Mouse (Mus musculus) lung, postnatal 14 days (tissue): ENCODE measurements around the gene Bsn.
"Not testable (repeated sequence)": the region's sequence is repeated elsewhere in the genome, so short reads cannot be mapped to it uniquely, and the experiment has no call there.

Experiments used
- DNase-seq: peaks from one replicate; pipeline ENCODE4 v3.0.0; 2021

Bsn gene

DNA sequence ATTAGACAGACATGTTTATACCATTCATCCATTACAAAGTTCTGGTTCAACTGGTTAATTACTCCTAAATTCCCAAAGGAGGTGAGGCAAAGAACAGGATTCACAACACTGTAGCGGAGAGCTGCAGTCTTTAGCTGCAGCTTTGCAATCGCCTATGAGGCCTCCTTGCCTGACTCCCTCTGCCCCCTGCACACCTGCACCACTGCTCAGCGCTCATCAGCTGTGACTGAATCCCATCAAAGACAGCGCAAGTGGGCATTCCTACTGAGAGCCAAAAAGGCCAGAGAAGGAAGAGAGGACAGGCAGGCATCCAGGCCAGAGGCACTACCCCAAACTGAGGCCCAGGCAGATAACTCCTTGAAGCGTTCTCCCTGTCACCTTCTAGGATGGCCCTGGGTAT, 42.6 kb downstream of the Bsn start:
- no peak for DNase-seq

- no peak for DNase-seq
Observed at GRCm38 (mm10) chr9:108146451-108146850, 43.7 kb downstream of the Bsn start.

GRCm38 (mm10) chr9:108145740-108146139, 44.4 kb downstream of the Bsn start:
- DNase-seq, result no peak

DNA sequence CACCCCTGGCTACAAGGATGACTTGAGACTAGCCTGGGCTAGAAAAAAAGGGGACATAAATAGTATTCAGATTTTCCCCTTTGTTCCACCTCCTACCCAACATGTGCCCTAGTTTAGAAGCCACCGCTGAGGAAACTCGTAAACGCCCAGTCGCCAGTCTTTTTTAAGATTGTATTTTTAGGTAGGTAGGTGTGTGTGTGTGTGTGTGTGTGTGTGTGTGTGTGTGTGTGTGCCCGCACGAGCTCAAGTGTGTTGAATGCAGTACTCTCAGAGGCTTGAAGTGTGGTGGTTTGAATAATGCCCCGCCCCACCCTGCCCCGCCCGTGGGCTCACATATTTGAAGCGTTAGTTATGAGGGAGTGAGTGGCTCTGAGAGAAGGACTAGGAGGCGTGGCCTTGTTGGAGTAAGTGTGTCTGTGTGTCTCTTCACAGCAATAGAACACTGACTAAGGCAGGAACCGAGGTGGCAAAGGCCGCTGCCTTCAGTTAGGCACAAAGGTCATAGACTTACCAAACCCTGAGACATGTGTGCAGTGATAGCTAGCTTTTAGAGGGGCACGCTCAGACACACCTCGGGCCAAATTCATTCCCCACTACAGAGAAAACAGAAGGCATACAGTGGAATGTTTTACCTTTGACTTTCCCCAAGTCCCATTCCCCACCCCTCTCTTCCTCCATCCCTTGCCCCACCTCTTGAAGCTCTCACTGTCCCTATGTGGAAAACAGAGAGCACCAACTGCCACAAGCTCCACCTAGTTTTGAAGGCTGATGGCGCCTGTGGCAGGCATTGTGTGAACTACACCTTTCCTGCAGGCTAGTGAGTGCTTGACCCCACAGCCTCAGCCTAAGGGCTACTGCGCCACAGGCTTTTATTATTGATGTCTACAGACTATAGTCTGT, 45.6 kb downstream of the Bsn start:
- peak; percentile 23 for DNase-seq

DNA sequence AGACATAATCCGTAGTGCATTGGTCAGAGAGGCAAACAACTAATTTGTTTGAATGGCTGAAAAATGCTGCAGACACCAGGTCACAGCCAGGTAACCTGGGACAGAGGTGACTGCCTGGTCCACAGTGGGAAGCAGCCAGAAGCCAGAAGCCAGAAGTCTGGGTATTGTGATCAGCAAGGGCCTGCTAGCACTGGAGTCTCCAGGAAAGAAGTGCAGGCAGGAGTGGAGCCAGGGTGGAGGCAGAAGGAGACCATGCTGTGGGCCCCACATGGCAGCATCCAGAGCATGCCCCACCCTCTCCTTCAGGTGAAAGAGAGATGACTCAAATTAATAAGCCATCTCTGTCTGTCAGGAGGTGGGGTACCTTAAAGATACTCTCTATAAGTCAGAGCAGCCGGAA, 46.7 kb downstream of the Bsn start:
- DNase-seq, result no peak

DNA sequence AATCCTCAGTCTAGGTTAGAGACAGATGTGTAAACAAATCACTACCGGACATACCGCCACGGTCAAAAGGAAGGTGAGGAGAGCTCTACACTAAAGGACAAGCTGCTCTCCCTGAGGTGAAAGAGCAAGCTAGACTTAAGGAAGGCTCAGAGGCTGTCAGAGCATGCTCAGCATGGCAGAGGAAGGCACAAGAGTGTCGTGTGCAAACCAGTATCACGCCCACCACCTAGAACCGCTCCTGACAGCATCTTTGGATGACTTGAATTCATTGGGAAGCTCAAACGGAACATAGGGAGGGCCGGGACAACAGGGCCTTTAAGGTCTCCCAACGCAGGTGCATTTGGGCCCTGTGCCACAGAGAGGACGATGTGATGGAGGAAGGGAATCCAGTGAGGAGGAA, 48.8 kb downstream of the Bsn start:
- DNase-seq, result no peak

- DNase-seq, result peak; percentile 12
Observed at GRCm38 (mm10) chr9:108139963-108140695, 50.1 kb downstream of the Bsn start.

GRCm38 (mm10) chr9:108139169-108139962, 50.8 kb downstream of the Bsn start:
- no peak for DNase-seq

- no peak for DNase-seq
Observed at GRCm38 (mm10) chr9:108138118-108138517, 52.1 kb downstream of the Bsn start.

DNA sequence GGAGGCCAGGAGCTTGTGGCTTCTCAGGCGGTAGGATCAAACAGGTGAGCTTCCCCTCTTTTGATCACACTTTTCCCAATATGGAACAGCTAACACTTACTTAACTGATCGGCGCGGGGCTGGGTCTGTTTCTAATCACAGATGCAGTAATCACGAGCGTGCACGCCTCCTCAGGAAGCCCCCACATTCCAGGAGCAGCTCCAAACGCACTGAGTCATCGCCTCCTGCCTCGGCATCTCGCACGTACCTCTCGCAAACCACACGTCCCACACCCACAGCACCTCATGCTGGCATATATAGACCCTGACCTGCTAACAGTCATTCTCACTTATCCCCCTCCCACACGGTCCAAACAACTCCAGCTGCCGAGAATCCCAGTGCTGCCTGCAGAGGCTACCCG, 52.7 kb downstream of the Bsn start:
- no peak for DNase-seq

GRCm38 (mm10) chr9:108136930-108137462, 53.2 kb downstream of the Bsn start:
- DNase-seq, result no peak

- DNase-seq, result peak; percentile 39
Observed at GRCm38 (mm10) chr9:108136225-108136624, 54.0 kb downstream of the Bsn start.

DNA sequence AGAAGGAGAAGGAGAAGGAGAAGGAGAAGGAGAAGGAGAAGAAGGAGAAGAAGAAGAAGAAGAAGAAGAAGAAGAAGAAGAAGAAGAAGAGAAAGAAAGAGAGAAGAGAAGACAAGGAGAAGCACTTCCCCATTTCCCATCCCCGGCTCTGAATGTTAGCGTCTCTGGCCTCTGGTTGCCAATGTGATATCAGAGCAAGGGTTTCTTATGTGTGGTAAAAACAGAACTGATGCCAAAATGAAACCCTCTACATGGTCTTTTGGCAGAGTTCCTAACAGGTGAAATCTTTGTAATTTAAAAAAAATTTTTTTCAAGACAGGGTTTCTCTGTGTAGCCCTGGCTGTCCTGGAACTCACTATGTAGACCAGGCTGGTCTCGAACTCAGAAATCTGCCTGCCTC, 54.5 kb downstream of the Bsn start:
- DNase-seq, result not testable (repeated sequence)

- DNase-seq, result no peak
Observed at GRCm38 (mm10) chr9:108133478-108133877, 56.7 kb downstream of the Bsn start.

DNA sequence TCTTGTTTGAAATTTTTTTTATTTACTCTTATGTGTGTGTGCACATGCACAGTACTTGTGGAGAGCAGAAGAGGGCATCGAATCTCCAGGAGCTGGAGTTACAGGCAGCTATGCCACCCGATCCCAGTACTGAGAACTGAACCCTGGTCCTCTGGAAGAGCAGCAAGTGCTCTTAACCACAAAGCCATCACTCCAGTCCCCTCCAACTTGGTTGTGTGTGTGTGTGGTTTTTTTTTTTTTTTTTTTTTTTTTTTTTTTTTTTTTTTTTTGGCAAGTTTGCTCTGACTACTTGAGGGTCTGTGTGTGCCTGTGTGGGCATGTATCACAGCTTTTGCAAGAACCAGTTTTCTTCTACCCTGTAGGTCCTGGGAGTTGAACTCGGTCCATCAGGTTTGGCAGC, 57.8 kb downstream of the Bsn start:
- no peak for DNase-seq

DNA sequence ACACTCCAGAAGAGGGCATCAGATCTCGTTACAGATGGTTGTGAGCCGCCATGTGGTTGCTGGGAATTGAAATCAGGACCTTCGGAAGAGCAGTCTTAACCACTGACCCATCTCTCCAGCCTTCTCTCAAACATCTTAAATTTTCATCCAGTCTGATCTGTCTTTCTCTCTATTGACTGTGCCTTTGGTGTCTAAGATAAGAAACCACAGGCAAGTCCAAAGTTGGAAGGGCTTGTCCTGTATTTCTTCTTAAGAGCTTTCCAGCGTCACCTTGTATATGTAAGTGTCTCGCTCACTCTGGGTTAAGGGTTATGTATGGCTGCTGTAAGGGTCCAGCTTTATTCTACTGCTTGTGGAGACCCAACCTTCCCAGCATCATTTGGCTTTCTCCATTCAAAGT, 58.7 kb downstream of the Bsn start:
- DNase-seq, result no peak

DNA sequence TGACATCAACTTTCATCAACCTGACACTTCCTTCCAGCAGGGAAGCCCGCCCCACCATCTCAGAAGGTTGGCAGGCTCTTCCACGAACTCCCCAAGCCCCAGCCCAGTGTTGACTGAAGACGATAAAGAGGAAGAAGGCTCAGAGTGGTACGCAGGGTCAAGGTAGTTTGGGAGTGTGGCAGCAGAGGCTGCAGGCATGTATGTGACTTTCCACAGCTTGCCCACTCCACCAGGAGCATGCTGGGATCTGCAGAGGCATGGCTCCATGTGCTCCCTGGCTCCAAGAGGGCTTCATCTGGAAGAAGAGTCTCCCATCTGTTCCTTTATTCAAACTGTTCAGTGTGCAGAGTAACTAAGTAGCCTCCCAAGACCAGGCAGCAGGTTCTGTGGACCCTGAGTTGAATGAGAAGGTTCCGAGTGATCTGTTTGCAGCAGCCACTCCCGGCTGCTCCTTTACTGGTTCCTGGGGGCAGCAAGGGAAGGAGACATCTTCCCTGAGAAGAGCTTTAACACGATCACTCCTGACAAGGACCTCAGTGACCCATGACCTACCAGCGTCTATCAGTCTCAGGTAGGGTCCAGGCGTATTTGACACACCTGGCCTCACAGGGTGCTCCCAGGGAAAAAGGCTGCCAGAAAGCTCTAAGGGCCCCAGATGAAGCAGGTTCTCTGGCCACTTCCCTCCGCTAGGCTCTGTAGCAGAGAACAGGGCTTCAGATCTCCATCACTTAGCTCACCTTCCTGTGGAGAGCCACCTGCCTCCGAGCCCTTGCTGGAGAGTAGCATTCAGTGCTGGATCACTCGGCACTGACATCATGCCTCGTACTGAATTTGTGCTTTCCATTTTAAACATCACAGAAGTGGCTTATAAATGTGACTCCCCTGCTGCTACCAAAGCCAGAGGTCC, 60.9 kb downstream of the Bsn start:
- no peak for DNase-seq

GRCm38 (mm10) chr9:108128248-108128647, 61.9 kb downstream of the Bsn start:
- DNase-seq, result no peak

- no peak for DNase-seq
Observed at GRCm38 (mm10) chr9:108126436-108127180, 63.6 kb downstream of the Bsn start.

DNA sequence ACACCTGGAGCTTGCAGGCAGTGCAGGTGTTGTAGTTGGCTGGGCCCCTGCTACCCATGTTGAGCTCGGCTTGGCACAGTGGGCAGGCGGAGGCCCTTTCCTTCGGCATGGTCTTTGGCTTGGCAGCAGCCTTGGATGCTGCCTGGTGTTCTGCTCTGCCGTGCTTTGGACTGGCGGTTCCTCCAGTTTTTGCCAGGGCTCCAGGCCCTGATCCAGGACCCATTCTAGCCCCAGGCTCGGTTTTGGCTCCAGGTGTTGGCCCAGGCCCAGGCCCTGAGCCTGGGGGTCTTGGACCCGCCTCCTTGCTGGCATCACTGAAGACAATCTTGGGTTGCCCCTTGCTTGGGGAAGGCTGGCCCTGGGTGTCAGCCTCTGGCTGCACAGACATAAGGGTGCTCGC, 64.5 kb downstream of the Bsn start:
- no peak for DNase-seq

DNA sequence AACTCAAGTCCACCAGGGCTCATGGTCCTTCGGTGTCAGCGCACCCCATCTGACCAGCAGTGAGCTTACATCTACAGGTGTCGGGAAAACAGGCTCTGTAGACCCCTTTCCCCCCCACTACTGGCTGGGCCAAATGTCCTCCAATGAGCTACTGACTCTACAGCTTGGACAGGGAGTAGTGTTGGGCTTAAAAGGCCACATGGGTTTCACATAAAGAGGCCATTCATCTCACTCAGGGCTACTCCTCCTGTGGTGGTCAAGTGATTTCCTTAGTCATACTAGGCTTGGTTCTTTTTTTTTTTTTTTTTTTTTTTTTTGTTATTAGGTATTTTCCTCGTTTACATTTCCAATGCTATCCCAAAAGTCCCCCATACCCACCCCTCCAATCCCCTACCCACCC, 66.3 kb downstream of the Bsn start:
- no peak for DNase-seq
